Mouse (Mus musculus) megakaryocyte, embryonic 14.5 days (primary cell): ENCODE measurements around the gene 6430550D23Rik.

Source experiments
- FLI1 ChIP-seq: IDR thresholded peaks from 2 replicates; pipeline ENCODE4 v1.6.1; 2012; ENCODE audit warnings: low read length, inconsistent platforms, mixed read lengths
- GATA1 ChIP-seq: IDR thresholded peaks from 3 replicates; pipeline ENCODE4 v1.6.1; 2012; ENCODE audit warnings: mixed read lengths, low read length, inconsistent platforms, borderline replicate concordance

GRCm38 (mm10) chr2:155959981-155960380 is 47.8 kb downstream of the 6430550D23Rik start:
- TF ChIP-seq GATA1, result no peak
- no peak for TF ChIP-seq FLI1
